Mouse (Mus musculus) ES-Bruce4 (cell line): ENCODE results near the gene Wscd2. TPM values are rescaled to one million over a fixed set of nuclear protein-coding genes. Genes with fewer than 3 reads are reported as not detected.

Experiments
- H3K27ac ChIP-seq: 2 replicates; pipeline ENCODE4 v1.5.1; 2012; ENCODE audit warnings: low read length, inconsistent platforms; ENCODE audit not compliant: insufficient read depth
- H3K27me3 ChIP-seq: 2 replicates; pipeline ENCODE4 v1.6.1; 2012; ENCODE audit warnings: mild to moderate bottlenecking, low read length, inconsistent platforms; ENCODE audit not compliant: control insufficient read depth, poor library complexity, insufficient read depth, severe bottlenecking
- H3K36me3 ChIP-seq: 2 replicates; pipeline ENCODE4 v1.6.1; 2012; ENCODE audit warnings: inconsistent platforms, mild to moderate bottlenecking, low read length, moderate library complexity; ENCODE audit not compliant: control insufficient read depth, poor library complexity, insufficient read depth, severe bottlenecking
- H3K4me1 ChIP-seq: one replicate; pipeline ENCODE4 v1.8.1; 2011; ENCODE audit warnings: low read length; ENCODE audit not compliant: control insufficient read depth, insufficient read depth
- H3K4me3 ChIP-seq: 2 replicates; pipeline ENCODE4 v1.5.1; 2011; ENCODE audit warnings: low read depth, mild to moderate bottlenecking, low read length
- H3K9ac ChIP-seq: 2 replicates; pipeline ENCODE4 v1.6.1; 2012; ENCODE audit warnings: low read depth, mild to moderate bottlenecking, inconsistent platforms; ENCODE audit not compliant: poor library complexity, severe bottlenecking
- H3K9me3 ChIP-seq: replicated peaks from 2 replicates; pipeline ENCODE4 v1.6.1; 2012; ENCODE audit warnings: mild to moderate bottlenecking, low read length, inconsistent platforms; ENCODE audit not compliant: control insufficient read depth, poor library complexity, insufficient read depth, severe bottlenecking
- CTCF ChIP-seq: IDR thresholded peaks from one replicate; pipeline ENCODE4 v1.8.1; 2011; ENCODE audit warnings: low read depth, low read length
- EP300 ChIP-seq: IDR thresholded peaks from 2 replicates; pipeline ENCODE4 v1.6.1; 2011; ENCODE audit warnings: low read depth, low read length; ENCODE audit not compliant: insufficient read depth
- POLR2A ChIP-seq: IDR thresholded peaks from one replicate; pipeline ENCODE4 v1.8.1; 2011; ENCODE audit warnings: low read length; ENCODE audit not compliant: insufficient read depth
- polyA plus RNA-seq: library from polyadenylated mRNA; stranded (reverse); fragments of >200 nt; gene quantifications from 2 replicates; pipeline ENCODE4 v1.2.4, GENCODE M21; 2011; ENCODE audit warnings: low read depth; ENCODE audit not compliant: missing spikeins, insufficient read depth, insufficient read length

Wscd2 gene
- polyA plus RNA-seq, 1 experiment: 2.3 TPM

DNA sequence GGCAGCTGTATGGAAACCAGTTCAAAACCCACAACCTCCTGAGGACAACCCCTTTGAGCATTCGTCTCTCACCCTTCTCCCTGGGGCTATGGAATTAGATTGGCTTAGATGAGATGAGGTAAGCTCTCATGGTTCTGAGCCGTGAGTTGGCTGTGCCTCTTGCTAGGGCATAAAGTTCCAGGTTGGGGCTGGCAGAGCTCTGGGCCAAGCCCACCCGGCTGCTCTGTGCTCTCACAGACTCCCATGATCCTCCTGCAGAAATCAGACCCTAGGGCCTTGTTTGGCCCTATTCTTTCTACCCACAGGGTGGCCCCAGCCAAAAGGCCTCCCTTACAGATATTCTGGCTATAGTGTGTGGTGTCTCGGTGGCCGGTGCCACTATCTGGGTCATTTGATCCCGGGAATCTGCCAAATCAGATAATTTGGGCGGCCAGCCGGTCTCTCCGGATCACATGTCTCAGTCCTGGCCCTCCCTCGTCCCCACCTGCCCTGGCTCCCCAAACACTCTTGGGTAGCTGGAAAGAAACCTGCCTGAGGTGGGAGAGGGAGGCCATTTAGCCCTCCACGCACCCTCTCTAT is 4.5 kb upstream of the Wscd2 start:
- Histone ChIP-seq H3K36me3 (no peaks in the 10 kb centered on the region), H3K27ac (no peak overlapping the region), H3K9ac (no peak overlapping the region), H3K9me3 (no peaks in the 10 kb centered on the region), H3K27me3 (no peaks in the 10 kb centered on the region), H3K4me1 (no peaks in the 10 kb centered on the region), H3K4me3 (no peak overlapping the region)
- TF ChIP-seq EP300: no peak
- no peak for TF ChIP-seq CTCF
- TF ChIP-seq POLR2A: no peak

DNA sequence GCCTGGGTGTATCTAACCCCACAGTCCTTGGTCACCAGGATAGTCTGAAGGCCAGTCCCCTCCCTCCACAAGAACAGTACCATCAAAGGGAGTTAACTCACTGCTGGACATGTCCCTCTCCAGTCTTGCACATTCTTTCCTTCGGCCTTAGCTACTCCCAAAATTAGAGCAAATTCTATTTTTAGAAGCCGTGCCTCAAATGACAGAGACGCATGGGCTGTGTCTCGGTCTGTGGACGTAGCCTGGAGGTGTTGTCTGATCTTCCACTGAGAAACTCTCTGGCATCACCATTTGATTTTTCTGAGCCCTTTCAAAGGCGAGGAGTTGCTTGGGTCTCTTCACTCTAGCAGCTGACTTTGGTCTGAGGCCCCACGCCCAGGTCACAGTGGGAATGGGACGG is 2.3 kb upstream of the Wscd2 start:
- Histone ChIP-seq H3K27ac (no peak overlapping the region), H3K4me1 (no peaks in the 10 kb centered on the region), H3K36me3 (no peaks in the 10 kb centered on the region), H3K4me3 (no peak overlapping the region), H3K27me3 (no peaks in the 10 kb centered on the region), H3K9me3 (no peaks in the 10 kb centered on the region), H3K9ac (no peak overlapping the region)
- no peak for TF ChIP-seq EP300
- TF ChIP-seq CTCF: no peak
- no peak for TF ChIP-seq POLR2A

DNA sequence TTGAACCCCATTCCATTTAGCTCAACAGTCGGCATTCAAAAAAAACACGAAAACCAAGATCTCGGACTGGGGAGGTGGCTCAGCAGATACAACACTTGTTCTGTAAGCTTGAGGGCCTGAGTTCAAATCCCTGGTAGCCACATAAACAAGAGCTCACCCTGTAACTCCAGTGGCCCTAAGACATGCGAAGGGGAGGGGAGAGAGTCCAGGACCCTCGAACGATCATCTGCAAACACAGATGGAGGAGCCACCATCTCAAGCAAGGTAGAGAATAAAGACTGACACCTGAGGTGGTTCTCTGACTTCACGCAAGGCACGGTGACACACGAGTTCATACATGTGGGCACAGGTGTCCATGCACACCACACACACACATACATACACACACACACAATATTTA is 516 bp upstream of the Wscd2 start:
- Histone ChIP-seq H3K4me3 (no peak overlapping the region), H3K27ac (no peak overlapping the region), H3K9ac (no peak overlapping the region), H3K27me3 (no peaks in the 10 kb centered on the region), H3K9me3 (no peaks in the 10 kb centered on the region), H3K4me1 (no peaks in the 10 kb centered on the region), H3K36me3 (no peaks in the 10 kb centered on the region)
- TF ChIP-seq EP300: no peak
- no peak for TF ChIP-seq POLR2A
- no peak for TF ChIP-seq CTCF

DNA sequence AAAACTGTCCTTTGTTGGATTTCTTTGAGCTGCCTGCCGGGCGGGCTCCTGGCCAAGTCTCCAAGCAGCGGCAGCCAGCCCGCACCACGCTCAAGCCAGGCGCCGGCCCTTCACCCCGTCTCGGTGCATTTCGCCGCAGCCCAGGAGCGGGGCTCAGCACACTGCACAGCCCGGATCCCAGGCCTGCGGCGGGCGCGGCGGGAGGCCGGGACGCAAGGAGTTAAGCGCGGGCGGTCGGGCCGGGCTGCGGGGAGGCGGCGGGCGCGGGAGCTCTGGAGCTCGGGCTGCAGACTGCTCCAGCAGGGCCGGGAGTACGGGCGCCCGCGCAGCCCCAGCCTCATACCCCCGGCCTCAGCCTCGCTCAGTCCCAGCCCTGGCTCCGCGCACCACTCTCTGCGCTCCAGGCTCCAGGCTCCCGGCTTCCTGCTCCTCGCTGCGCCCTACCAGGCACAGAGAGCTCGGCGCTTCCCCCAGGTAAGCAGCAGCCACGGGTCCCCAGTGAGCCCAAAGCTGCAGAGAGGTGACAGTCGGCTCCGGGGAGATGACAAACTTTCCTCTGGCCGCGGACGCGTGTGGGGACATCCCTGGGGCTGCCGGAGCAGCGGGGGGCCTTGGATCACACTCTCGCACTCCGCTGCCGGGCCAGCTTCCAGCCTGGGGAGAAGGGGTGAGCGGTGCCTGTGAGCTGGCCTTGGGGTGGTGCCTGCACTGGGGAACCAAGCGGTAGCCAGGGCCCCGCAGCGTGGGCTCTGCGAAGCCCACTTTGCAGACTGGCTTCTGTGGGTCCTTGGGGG is 531 bp downstream of the Wscd2 start:
- no peak overlapping the region for H3K27ac ChIP-seq
- no peaks in the 10 kb centered on the region for H3K4me1 ChIP-seq
- no peak for TF ChIP-seq POLR2A
- TF ChIP-seq EP300: no peak
- no peak for TF ChIP-seq CTCF

DNA sequence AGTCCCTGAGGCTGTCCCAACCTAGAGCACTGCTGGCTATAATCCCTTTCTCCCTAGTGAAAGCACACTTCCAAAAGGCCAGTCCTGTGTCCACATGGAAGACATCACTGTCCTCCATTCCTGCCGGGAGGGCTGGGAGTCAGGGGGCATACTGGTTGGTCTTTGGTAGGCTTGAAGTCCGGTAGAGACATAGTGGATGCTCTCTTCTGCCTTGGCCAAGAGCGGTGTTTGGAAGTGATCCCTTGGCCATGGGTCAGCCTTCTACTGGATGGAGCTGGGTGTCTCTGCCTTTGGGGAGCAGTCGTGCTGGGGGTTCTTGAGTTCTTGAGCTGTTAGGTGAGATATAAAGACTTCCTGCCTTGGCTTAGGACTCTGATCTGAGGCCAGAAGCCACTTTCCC is 1.4 kb downstream of the Wscd2 start:
- no peak overlapping the region for H3K9ac ChIP-seq
- H3K4me3 ChIP-seq: no peak overlapping the region
- no peaks in the 10 kb centered on the region for H3K36me3 ChIP-seq
- no peaks in the 10 kb centered on the region for H3K4me1 ChIP-seq
- TF ChIP-seq EP300 (no peak), CTCF (no peak), POLR2A (no peak)
- H3K27ac ChIP-seq: no peak overlapping the region
- no peaks in the 10 kb centered on the region for H3K9me3 ChIP-seq
- H3K27me3 ChIP-seq: no peaks in the 10 kb centered on the region

More for the DNA sequence above, 531 bp downstream of the Wscd2 start:
- Histone ChIP-seq H3K9me3 (no peaks in the 10 kb centered on the region), H3K9ac (peak overlapping the region; percentile 49), H3K36me3 (no peaks in the 10 kb centered on the region), H3K27me3 (no peaks in the 10 kb centered on the region), H3K4me3 (peak overlapping the region; percentile 59)

DNA sequence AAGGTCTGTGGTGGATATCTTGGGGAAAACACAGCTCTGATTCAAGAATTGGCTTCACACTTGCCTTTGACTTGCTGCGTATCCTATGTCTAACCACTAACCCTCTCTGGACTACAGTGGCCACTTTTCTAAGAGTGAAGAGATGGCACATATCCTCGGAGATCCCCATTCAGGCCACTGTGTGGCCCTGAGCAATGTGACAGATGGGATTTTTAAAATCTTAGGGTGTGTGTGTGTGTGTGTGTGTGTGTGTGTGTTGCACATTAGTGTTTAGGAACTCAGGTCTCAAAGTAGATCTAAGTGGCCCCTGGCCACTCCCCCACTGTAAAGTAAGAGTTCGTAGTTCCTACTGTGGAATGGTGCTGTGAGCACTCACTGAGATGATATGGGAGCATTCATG is 1.9 kb downstream of the Wscd2 start:
- Histone ChIP-seq H3K9me3 (no peaks in the 10 kb centered on the region), H3K4me3 (no peak overlapping the region), H3K27ac (no peak overlapping the region)

More for the DNA sequence above, 1.9 kb downstream of the Wscd2 start:
- Histone ChIP-seq H3K36me3 (no peaks in the 10 kb centered on the region), H3K4me1 (no peaks in the 10 kb centered on the region), H3K27me3 (no peaks in the 10 kb centered on the region), H3K9ac (no peak overlapping the region)
- TF ChIP-seq EP300 (no peak), CTCF (no peak), POLR2A (no peak)
